Mouse (Mus musculus): Measurements from ENCODE around the gene Arid3c.

- TF ChIP-seq CTCF (IDR thresholded peaks at IDR 0.05) = no peak
- no peak for TF ChIP-seq EP300 (IDR thresholded peaks at IDR 0.05)
Measured at GRCm38 (mm10) chr4:41757321-41757720, 26.4 kb upstream of the Arid3c start.

Data from lung, postnatal 0 days (tissue).